8 mouse cellular contexts compared by ENCODE assay signal in genomic region chr9:62341123-62341486, GRCm38 (mm10). TPM values are rescaled to one million over a fixed set of nuclear protein-coding genes. Genes with fewer than 3 reads are reported as not detected.
DNase-seq lines count a peak whose midpoint lies in the region; ATAC-seq lines count a peak whose summit lies in the region.

Gene Anp32a (plus strand): TSS chr9:62341293.

- H3K9me3 ChIP-seq in hindbrain, embryonic 11.5 days (ENCODE audit: control insufficient read depth, low read length) = no peaks in the 10 kb centered on the region

- H3K4me3 ChIP-seq in hindbrain, embryonic 11.5 days (ENCODE audit: low read depth, low read length) = peak within 1 kb of the TSS; percentile 78

- WGBS in hindbrain, embryonic 11.5 days = 0% methylated on average over 27 of the region's 34 CpGs

- peaks cover 6% of the 10 kb centered on the region; the same call in 1 of the 2 replicates for H3K4me1 ChIP-seq in hindbrain, embryonic 11.5 days (replicated peaks; ENCODE audit: control insufficient read depth, insufficient read depth, low read length)

- H3K27ac ChIP-seq in hindbrain, embryonic 11.5 days (ENCODE audit: low read depth, low read length) = peak within 1 kb of the TSS; percentile 96

- H3K9ac ChIP-seq in hindbrain, embryonic 11.5 days (ENCODE audit: low read depth, low read length) = peak within 1 kb of the TSS; percentile 82

- peak; percentile 98 for DNase-seq in Muller cell, postnatal 12 days (ENCODE audit: inconsistent ontology term)
- peak; percentile 99 for DNase-seq in cerebellum, adult 9-11 months
- peak; percentile 96 to 99 for DNase-seq in frontal cortex, adult 2 months (ENCODE audit: extremely low spot score in 1 of 2, low spot score in 1 of 2)
- peak; percentile 96 for DNase-seq in hindbrain, embryonic 11.5 days (ENCODE audit: low spot score)
- DNase-seq in layer of hippocampus, postnatal 14 days (ENCODE audit: low spot score in 2 of 2) = peak; percentile 99
- peak; percentile 99 for DNase-seq in lung, postnatal 14 days
- peak; percentile 96 for DNase-seq in retina, adult 2 months (ENCODE audit: low read depth, low spot score)
- DNase-seq in thymus, postnatal 36 days = peak; percentile 98 to 99

- no peaks in the 10 kb centered on the region for H3K36me3 ChIP-seq in hindbrain, embryonic 11.5 days (ENCODE audit: control insufficient read depth, insufficient read depth, low read length)

- H3K27me3 ChIP-seq in hindbrain, embryonic 11.5 days (ENCODE audit: control insufficient read depth, insufficient read depth, low read length) = no peaks in the 10 kb centered on the region

- peak; percentile 89 for ATAC-seq in hindbrain, embryonic 11.5 days (ENCODE audit: low FRiP score)

- peak within 1 kb of the TSS; percentile 88 for H3K4me2 ChIP-seq in hindbrain, embryonic 11.5 days (replicated peaks; ENCODE audit: low read depth, low read length)

RNA-seq across cellular contexts. Expression of gene Anp32a, which starts in this region (rescaled TPM):
- 608 and 638 TPM in 2 replicates for polyA plus RNA-seq in frontal cortex, adult 2 months (2012; rRNA removed)
- polyA plus RNA-seq in hindbrain, embryonic 11.5 days (2014; fragmentation: Nextera tagmentation; extraction: Ambion mirVana) = 220 and 221 TPM in 2 replicates
- total RNA-seq in layer of hippocampus, postnatal 14 days (2021) = 100 to 1,000 TPM; 241 to 247 TPM

Comparison
In these comparisons a context has a peak if more than half of its experiments do, and no peak if none do; other contexts are left out.
1. Peak in every context shown above with its lines: DNase-seq, ATAC-seq, H3K4me3 ChIP-seq and H3K27ac ChIP-seq.